Mouse (Mus musculus): Measurements from ENCODE around the gene Sntn. TPM values are rescaled to one million over a fixed set of nuclear protein-coding genes. Genes with fewer than 3 reads are reported as not detected.

Sntn gene
- polyA plus RNA-seq (2015; fragmentation: Illumina TruSeq; extraction: RNeasy Lipid Tissue Mini Kit (QIAGEN cat#74804); ENCODE audit: insufficient read depth, low read depth, low replicate concordance): not detected

DNA sequence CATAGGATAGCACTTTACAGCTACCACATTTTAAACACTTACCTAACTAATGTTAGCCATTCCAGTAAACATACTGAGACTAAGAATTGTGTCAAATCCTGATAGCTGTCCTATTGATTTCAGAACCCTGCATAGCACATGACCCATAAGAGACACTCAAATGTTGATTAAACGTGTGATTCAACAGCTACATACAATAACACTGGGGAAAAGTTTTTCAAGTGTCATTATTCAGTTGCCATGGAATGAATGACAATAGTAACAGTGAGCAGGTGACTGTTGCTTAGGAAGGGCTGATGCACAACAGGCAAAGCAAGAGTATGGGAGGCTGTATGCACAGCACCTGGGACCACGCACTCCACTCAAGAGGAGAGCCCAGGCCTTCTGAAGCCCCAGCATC, at the start of gene Sntn:
TSS of gene Sntn (plus strand) at position 301 of the 400 bp plus-strand sequence.

Other genes starting within 250 kb of the Sntn start
- gene Gm281, start 243.6 kb downstream of the Sntn start, polyA plus RNA-seq (2015; fragmentation: Illumina TruSeq; extraction: RNeasy Lipid Tissue Mini Kit (QIAGEN cat#74804); ENCODE audit: insufficient read depth, low read depth, low replicate concordance): not detected

Measured in pancreas, adult 10 weeks (tissue).